Mouse (Mus musculus) layer of hippocampus, postnatal 25 days (tissue): Measurements from ENCODE around the gene Syn3. TPM values are rescaled to one million over a fixed set of nuclear protein-coding genes. Genes with fewer than 3 reads are reported as not detected.
A peak's percentile ranks its signal among the peaks of the same experiment; 100 is the strongest.
"Not testable (repeated sequence)": the region's sequence is repeated elsewhere in the genome, so short reads cannot be mapped to it uniquely, and the experiment has no call there.

Source experiments
- DNase-seq, 2 experiments: peaks; one replicate each; pipeline ENCODE4 v3.0.0; 2022; ENCODE audit warnings: mixed read lengths in 2 of 2, low spot score in 1 of 2; ENCODE audit errors: extremely low spot score in 1 of 2
- total RNA-seq, 2 experiments: library from RNA; stranded (reverse); gene quantifications; 2 replicates each; pipeline ENCODE4 v1.2.3; 2021

Gene Syn3
- total RNA-seq, 2 experiments from 2014 or later, result 19.5 to 23.8 TPM

- no peak for DNase-seq
These were observed 76.8 kb downstream of the Syn3 start for GRCm38 (mm10) chr10:86421731-86422370.

- DNase-seq, result no peak
These were observed 79.8 kb downstream of the Syn3 start for GRCm38 (mm10) chr10:86418931-86419330.

- DNase-seq, result peak in 1 of 2 experiments; percentile 10
These were observed 80.4 kb downstream of the Syn3 start for GRCm38 (mm10) chr10:86418345-86418744.

GRCm38 (mm10) chr10:86416806-86417205 is 81.9 kb downstream of the Syn3 start:
- DNase-seq, result no peak

GRCm38 (mm10) chr10:86410868-86411267 is 87.8 kb downstream of the Syn3 start:
- no peak for DNase-seq

- no peak for DNase-seq
These were observed 91.7 kb downstream of the Syn3 start for GRCm38 (mm10) chr10:86406952-86407351.

- no peak for DNase-seq
These were observed 100.4 kb downstream of the Syn3 start for GRCm38 (mm10) chr10:86398347-86398720.

GRCm38 (mm10) chr10:86397577-86398346 is 100.9 kb downstream of the Syn3 start:
- no peak for DNase-seq

GRCm38 (mm10) chr10:86392399-86392798 is 106.3 kb downstream of the Syn3 start:
- DNase-seq, result no peak

GRCm38 (mm10) chr10:86389913-86390312 is 108.8 kb downstream of the Syn3 start:
- DNase-seq, result no peak

GRCm38 (mm10) chr10:86389357-86389756 is 109.3 kb downstream of the Syn3 start:
- DNase-seq, result no peak

GRCm38 (mm10) chr10:86388803-86389202 is 109.9 kb downstream of the Syn3 start:
- DNase-seq, result no peak

GRCm38 (mm10) chr10:86387821-86388440 is 110.8 kb downstream of the Syn3 start:
- peak in 1 of 2 experiments; percentile 47 for DNase-seq

- DNase-seq, result no peak
These were observed 112.5 kb downstream of the Syn3 start for GRCm38 (mm10) chr10:86386232-86386631.

- no peak for DNase-seq
These were observed 113.0 kb downstream of the Syn3 start for GRCm38 (mm10) chr10:86385656-86386055.

- no peak for DNase-seq
These were observed 114.0 kb downstream of the Syn3 start for GRCm38 (mm10) chr10:86384655-86385054.

- DNase-seq, result no peak
These were observed 116.8 kb downstream of the Syn3 start for GRCm38 (mm10) chr10:86381922-86382260.

- DNase-seq, result no peak
These were observed 117.4 kb downstream of the Syn3 start for GRCm38 (mm10) chr10:86381150-86381921.

GRCm38 (mm10) chr10:86380626-86381025 is 118.1 kb downstream of the Syn3 start:
- DNase-seq, result no peak

- DNase-seq, result not testable (repeated sequence)
These were observed 119.9 kb downstream of the Syn3 start for GRCm38 (mm10) chr10:86378803-86379202.
